11 mouse cellular contexts compared by ENCODE assay signal in the genomic region with DNA sequence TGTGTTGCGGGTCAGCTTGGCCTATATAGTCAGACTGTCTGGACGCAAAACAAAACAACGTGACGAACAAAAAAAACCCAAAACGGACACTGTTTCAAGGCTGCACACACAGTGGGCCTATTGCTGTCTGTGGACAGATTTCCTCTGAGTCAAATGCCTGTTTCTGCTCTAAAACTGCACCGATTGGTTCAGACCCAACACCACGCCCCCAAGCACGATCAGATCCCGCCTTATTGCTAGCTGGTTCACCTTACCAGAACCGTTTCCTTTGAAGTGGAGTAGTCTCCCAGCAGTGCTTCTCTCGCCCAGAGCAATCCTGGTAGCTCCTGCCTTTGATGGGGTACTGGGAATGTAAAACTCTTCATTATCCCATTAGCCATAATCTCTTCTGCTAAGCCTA.
DNase-seq lines count a peak whose midpoint lies in the region; ATAC-seq and TF ChIP-seq lines count a peak whose summit lies in the region.
"Had no signal": no experiment of that assay in that cellular context is flagged by ENCODE, and none has a peak within 500 bp of the region (broad histone marks: within the 10 kb centered on the region; RNA-seq: fewer than 3 reads in every experiment).

No protein-coding gene starts in this region.

- H3K4me2 ChIP-seq in limb, embryonic 14.5 days (replicated peaks; ENCODE audit: low read depth, low read length, severe bottlenecking) = peak overlapping the region; percentile 9
- no peak overlapping the region for H3K4me2 ChIP-seq in hindbrain, embryonic 14.5 days (replicated peaks)
- H3K4me2 ChIP-seq: embryonic facial prominence, embryonic 15.5 days; heart, embryonic 15.5 days; midbrain, embryonic 15.5 days had no signal

- peaks cover 13% of the 10 kb centered on the region; the same call in 1 of the 2 replicates for H3K27me3 ChIP-seq in limb, embryonic 14.5 days (ENCODE audit: control insufficient read depth, insufficient read depth, low read length)
- no peaks in the 10 kb centered on the region for H3K27me3 ChIP-seq in hindbrain, embryonic 14.5 days (ENCODE audit: control insufficient read depth, insufficient read depth, low read length)
- H3K27me3 ChIP-seq: heart, embryonic 15.5 days; midbrain, embryonic 15.5 days had no signal

- ATAC-seq in limb, embryonic 14.5 days (ENCODE audit: low FRiP score, low read depth) = no peak
- no peak for ATAC-seq in hindbrain, embryonic 14.5 days (ENCODE audit: low FRiP score)
- ATAC-seq: midbrain, embryonic 15.5 days had no signal

- intact Hi-C loops in gastrocnemius, postnatal 14 days (cut with DNase I; ENCODE audit: low total_unique reads) = no loop called here
- intact Hi-C loops in heart, postnatal 10 days (cut with DNase I) = no loop called here

- no peak overlapping the region for H3K9ac ChIP-seq in limb, embryonic 14.5 days (ENCODE audit: low read depth, low read length, severe bottlenecking)
- no peak overlapping the region for H3K9ac ChIP-seq in hindbrain, embryonic 14.5 days
- H3K9ac ChIP-seq: embryonic facial prominence, embryonic 15.5 days; heart, embryonic 15.5 days; midbrain, embryonic 15.5 days had no signal

- DNase-seq in urinary bladder, postnatal 14 days (ENCODE audit: low spot score) = peak; percentile 14
- no peak for DNase-seq in urinary bladder, adult 18-20 months (ENCODE audit: low spot score in 2 of 2)
- DNase-seq in hindlimb bud, embryonic 11.5 days (ENCODE audit: extremely low spot score, low read depth, low spot score) = peak; percentile 39
- peak; percentile 30 for DNase-seq in limb, embryonic 14.5 days (ENCODE audit: low spot score)
- no peak for DNase-seq in gastrocnemius, postnatal 14 days
- DNase-seq in hindbrain, embryonic 14.5 days (ENCODE audit: low spot score) = no peak
- no peak for DNase-seq in heart, postnatal 10 days
- no peak for DNase-seq in cerebellum, adult 18-20 months

- peak overlapping the region; percentile 10; the same call in 1 of the 2 replicates for H3K4me3 ChIP-seq in limb, embryonic 14.5 days (replicated peaks; ENCODE audit: low read length)
- H3K4me3 ChIP-seq in hindbrain, embryonic 14.5 days (replicated peaks; ENCODE audit: low read length) = no peak overlapping the region
- H3K4me3 ChIP-seq: embryonic facial prominence, embryonic 15.5 days; heart, embryonic 15.5 days; midbrain, embryonic 15.5 days had no signal

- H3K4me1 ChIP-seq in limb, embryonic 14.5 days (ENCODE audit: control insufficient read depth, insufficient read depth, low read length) = no peaks in the 10 kb centered on the region
- peaks cover 10% of the 10 kb centered on the region for H3K4me1 ChIP-seq in hindbrain, embryonic 14.5 days (replicated peaks; ENCODE audit: control insufficient read depth, insufficient read depth, low read length)
- H3K4me1 ChIP-seq: heart, embryonic 15.5 days had no signal

- 17% methylated on average over 11 of the region's 11 CpGs for WGBS in limb, embryonic 14.5 days
- 62% methylated on average over 11 of the region's 11 CpGs for WGBS in hindbrain, embryonic 14.5 days

- no peak for TF ChIP-seq POLR2A in limb, embryonic 14.5 days (IDR thresholded peaks at IDR 0.05; ENCODE audit: borderline replicate concordance, extremely low read depth, insufficient read depth, insufficient read length)

- no peak overlapping the region for H3K27ac ChIP-seq in limb, embryonic 14.5 days (replicated peaks; ENCODE audit: low read depth, low read length)
- H3K27ac ChIP-seq in hindbrain, embryonic 14.5 days = no peak overlapping the region
- H3K27ac ChIP-seq: embryonic facial prominence, embryonic 15.5 days; heart, embryonic 15.5 days; midbrain, embryonic 15.5 days had no signal

- H3K36me3 ChIP-seq in limb, embryonic 14.5 days (ENCODE audit: control insufficient read depth, insufficient read depth, low read length) = no peaks in the 10 kb centered on the region
- no peaks in the 10 kb centered on the region for H3K36me3 ChIP-seq in hindbrain, embryonic 14.5 days (replicated peaks; ENCODE audit: control insufficient read depth, insufficient read depth)
- H3K36me3 ChIP-seq: embryonic facial prominence, embryonic 15.5 days; heart, embryonic 15.5 days; midbrain, embryonic 15.5 days had no signal

- no peaks in the 10 kb centered on the region for H3K9me3 ChIP-seq in limb, embryonic 14.5 days (ENCODE audit: control insufficient read depth, low read length)
- no peaks in the 10 kb centered on the region for H3K9me3 ChIP-seq in hindbrain, embryonic 14.5 days (ENCODE audit: control insufficient read depth, low read length)
- H3K9me3 ChIP-seq: embryonic facial prominence, embryonic 15.5 days; heart, embryonic 15.5 days; midbrain, embryonic 15.5 days had no signal

Comparison
In these comparisons a context has a peak if more than half of its experiments do, and no peak if none do; other contexts are left out.
1. DNase-seq: peak in urinary bladder, postnatal 14 days (single experiment), hindlimb bud, embryonic 11.5 days (single experiment) and limb, embryonic 14.5 days (single experiment); none in urinary bladder, adult 18-20 months (0 of 2), gastrocnemius, postnatal 14 days (single experiment), hindbrain, embryonic 14.5 days (single experiment), heart, postnatal 10 days (0 of 2) and cerebellum, adult 18-20 months (0 of 2).